Mouse (Mus musculus) heart, embryonic 12.5 days (tissue): Measurements from ENCODE around the gene Wtap. TPM values are rescaled to one million over a fixed set of nuclear protein-coding genes. Genes with fewer than 3 reads are reported as not detected.
A peak's percentile ranks its signal among the peaks of the same experiment; 100 is the strongest.
"Not testable (repeated sequence)": the region's sequence is repeated elsewhere in the genome, so short reads cannot be mapped to it uniquely, and the experiment has no call there.

ENCODE experiments used
- ATAC-seq: fragments of 200-750 bp; cut with Nextera tagmentation; 2 replicates; pipeline ENCODE4 v1.8.0; 2017; ENCODE audit warnings: moderate TSS enrichment, moderate library complexity; ENCODE audit not compliant: insufficient number of reproducible peaks, low FRiP score
- H3K27ac ChIP-seq: fragments of 300-500 bp; sonication (generic); 2 replicates; pipeline ENCODE4 v1.5.1; 2016; ENCODE audit warnings: mild to moderate bottlenecking, moderate library complexity; ENCODE audit not compliant: poor library complexity, severe bottlenecking
- H3K27me3 ChIP-seq: fragments of 300-500 bp; sonication (generic); replicated peaks from 2 replicates; pipeline ENCODE4 v1.6.1; 2016; ENCODE audit warnings: mild to moderate bottlenecking, moderate library complexity
- H3K36me3 ChIP-seq: fragments of 300-500 bp; sonication (generic); 2 replicates; pipeline ENCODE4 v1.6.1; 2016; ENCODE audit warnings: mild to moderate bottlenecking, moderate library complexity
- H3K4me1 ChIP-seq: fragments of 300-500 bp; sonication (generic); replicated peaks from 2 replicates; pipeline ENCODE4 v1.6.1; 2016; ENCODE audit warnings: mild to moderate bottlenecking
- H3K4me2 ChIP-seq: fragments of 300-500 bp; sonication (generic); 2 replicates; pipeline ENCODE4 v1.6.1; 2016; ENCODE audit warnings: mild to moderate bottlenecking, moderate library complexity
- H3K4me3 ChIP-seq: fragments of 300-500 bp; sonication (generic); 2 replicates; pipeline ENCODE4 v1.5.1; 2016; ENCODE audit warnings: mild to moderate bottlenecking
- H3K9ac ChIP-seq: fragments of 300-500 bp; sonication (generic); 2 replicates; pipeline ENCODE4 v1.6.1; 2016; ENCODE audit warnings: mild to moderate bottlenecking, moderate library complexity
- H3K9me3 ChIP-seq: fragments of 300-500 bp; sonication (generic); replicated peaks from 2 replicates; pipeline ENCODE4 v1.6.1; 2016; ENCODE audit warnings: mild to moderate bottlenecking, moderate library complexity
- WGBS: fragments of 180-500 bp; shearing (Covaris S2); methylation state at CpG from one replicate; pipeline ENCODE4 v1.1.7; 2016; 5-methylcytosine and 5-hydroxymethylcytosine counted together
- polyA plus RNA-seq: library from polyadenylated mRNA; unstranded; fragments of >200 nt; fragmentation: Nextera tagmentation; extraction: Ambion mirVana; gene quantifications from 2 replicates; pipeline ENCODE4 v1.2.1, GENCODE M21; 2016

Gene Wtap
- 71.4 and 74.4 TPM in 2 replicates for polyA plus RNA-seq

DNA sequence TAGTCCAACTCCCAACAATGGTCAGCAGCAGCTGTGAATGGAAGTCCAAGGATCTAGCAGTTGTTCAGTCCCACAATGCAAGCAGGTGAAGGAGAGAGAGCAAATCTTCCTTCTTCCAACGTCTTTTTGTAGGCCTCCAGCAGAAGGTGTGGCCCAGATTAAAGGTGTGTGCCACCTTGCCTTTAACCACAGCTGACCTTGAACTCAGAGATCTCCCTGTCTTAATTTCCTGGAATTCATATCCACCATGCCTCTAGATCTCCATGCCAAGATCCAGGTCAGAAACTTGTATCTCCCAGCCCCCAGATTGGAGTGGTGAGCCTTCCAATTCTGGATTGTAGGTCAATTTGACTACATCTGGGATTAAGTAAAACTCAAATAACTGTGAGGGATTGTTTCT, at the start of gene Wtap:
TSS of gene Wtap (minus strand) at position 101 of the 400 bp plus-strand sequence.
- H3K9ac ChIP-seq, result peak within 1 kb of the TSS; percentile 100; the same call in 1 of the 2 replicates
- peak within 1 kb of the TSS; percentile 89 for H3K4me2 ChIP-seq
- no peak for ATAC-seq
- H3K4me3 ChIP-seq, result peak within 1 kb of the TSS; percentile 97
- H3K9me3 ChIP-seq, result no peaks in the 10 kb centered on the region
- H3K27ac ChIP-seq, result peak within 1 kb of the TSS; percentile 99
- peaks cover 7% of the 10 kb centered on the region for H3K4me1 ChIP-seq
- no peaks in the 10 kb centered on the region for H3K36me3 ChIP-seq
- WGBS, result 78% methylated on average over 1 of the region's 1 CpGs
- no peaks in the 10 kb centered on the region for H3K27me3 ChIP-seq

DNA sequence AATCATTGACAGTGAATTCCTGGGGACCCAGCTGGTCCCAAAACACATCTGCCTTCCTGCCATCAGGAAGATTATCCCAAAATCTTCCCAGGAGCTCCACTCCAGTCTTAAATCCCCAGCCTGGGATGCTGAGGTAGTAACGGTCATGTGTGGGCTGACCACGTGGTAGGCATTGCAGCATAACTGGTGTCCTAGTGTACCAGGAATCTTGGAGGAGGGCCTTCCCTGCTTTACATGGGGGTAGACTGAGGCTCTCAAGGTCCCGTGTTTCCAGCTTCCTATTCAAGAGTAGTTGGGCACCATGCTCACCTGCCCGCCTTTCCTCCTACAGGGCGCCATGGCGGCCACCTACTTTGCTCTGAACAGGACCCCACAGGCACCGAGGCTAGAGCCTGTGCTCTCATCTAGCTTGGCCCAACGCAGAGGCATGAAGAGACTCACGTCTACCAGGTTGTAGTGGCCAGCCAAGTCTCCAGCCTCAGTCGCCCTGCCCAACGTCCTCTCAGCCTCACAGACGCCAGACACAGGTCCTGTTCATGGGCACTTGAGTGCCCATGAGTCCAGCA, 42.7 kb upstream of the Wtap start:
- WGBS, result 71% methylated on average over 5 of the region's 12 CpGs
- peak; percentile 36; the same call in 1 of the 2 replicates for ATAC-seq
- not testable (repeated sequence) for H3K4me2 ChIP-seq, H3K9me3 ChIP-seq, H3K4me3 ChIP-seq, H3K27ac ChIP-seq, H3K9ac ChIP-seq, H3K4me1 ChIP-seq, H3K27me3 ChIP-seq, H3K36me3 ChIP-seq

DNA sequence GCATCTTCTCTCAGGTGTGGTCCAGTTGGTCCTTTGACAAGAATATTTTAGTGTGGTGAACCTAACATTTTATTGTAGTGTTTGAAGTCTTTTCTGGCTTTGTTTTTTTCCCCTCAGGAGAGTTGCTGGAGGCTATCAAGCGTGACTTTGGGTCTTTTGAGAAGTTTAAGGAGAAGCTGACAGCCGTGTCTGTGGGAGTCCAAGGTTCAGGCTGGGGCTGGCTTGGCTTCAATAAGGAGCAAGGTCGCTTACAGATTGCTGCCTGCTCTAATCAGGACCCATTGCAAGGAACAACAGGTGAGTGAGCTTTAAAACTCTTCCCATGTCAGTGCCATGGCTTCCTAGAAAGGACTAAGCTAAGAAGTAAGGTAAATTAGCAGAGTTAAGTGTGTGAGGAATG, 19.3 kb upstream of the Wtap start:
- Histone ChIP-seq H3K9me3 (no peaks in the 10 kb centered on the region), H3K27me3 (no peaks in the 10 kb centered on the region), H3K4me1 (peaks cover 8% of the 10 kb centered on the region), H3K36me3 (peaks cover 54% of the 10 kb centered on the region), H3K9ac (no peak overlapping the region), H3K4me3 (no peak overlapping the region), H3K4me2 (no peak overlapping the region), H3K27ac (no peak overlapping the region)
- 84% methylated on average over 3 of the region's 3 CpGs for WGBS
- ATAC-seq, result no peak

DNA sequence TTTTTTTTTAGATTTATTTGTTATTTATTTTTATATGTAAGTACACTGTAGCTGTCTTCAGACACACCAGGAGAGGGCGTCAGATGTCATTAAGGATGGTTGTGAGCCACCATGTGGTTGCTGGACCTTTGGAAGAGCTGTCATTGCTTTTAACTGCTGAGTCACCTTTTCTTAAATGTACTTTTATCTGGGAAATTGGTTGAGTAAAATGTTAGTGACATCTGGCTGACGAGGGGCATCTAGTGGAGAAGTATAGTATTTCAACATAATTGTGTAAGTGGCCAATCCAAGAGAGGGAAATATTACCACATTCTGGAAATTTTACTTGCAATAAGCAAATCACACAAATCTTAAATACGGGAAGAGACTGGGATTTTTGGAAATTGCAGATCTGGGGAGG, 15.9 kb upstream of the Wtap start:
- H3K36me3 ChIP-seq, result peaks cover 39% of the 10 kb centered on the region
- H3K9ac ChIP-seq, result no peak overlapping the region
- H3K4me2 ChIP-seq, result no peak overlapping the region
- H3K4me1 ChIP-seq, result peaks cover 15% of the 10 kb centered on the region
- no peaks in the 10 kb centered on the region for H3K27me3 ChIP-seq
- H3K9me3 ChIP-seq, result no peaks in the 10 kb centered on the region
- 43% methylated on average over 3 of the region's 3 CpGs for WGBS
- no peak for ATAC-seq
- H3K27ac ChIP-seq, result no peak overlapping the region
- H3K4me3 ChIP-seq, result no peak overlapping the region

GRCm38 (mm10) chr17:13008528-13008927, 14.6 kb upstream of the Wtap start:
- Histone ChIP-seq H3K4me1 (peaks cover 15% of the 10 kb centered on the region), H3K27ac (peak overlapping the region; percentile 88), H3K27me3 (no peaks in the 10 kb centered on the region), H3K36me3 (peaks cover 27% of the 10 kb centered on the region), H3K4me2 (peak overlapping the region; percentile 88), H3K4me3 (peak overlapping the region; percentile 79), H3K9me3 (no peaks in the 10 kb centered on the region), H3K9ac (peak overlapping the region; percentile 91)
- ATAC-seq, result no peak
- WGBS, result 2% methylated on average over 10 of the region's 10 CpGs

DNA sequence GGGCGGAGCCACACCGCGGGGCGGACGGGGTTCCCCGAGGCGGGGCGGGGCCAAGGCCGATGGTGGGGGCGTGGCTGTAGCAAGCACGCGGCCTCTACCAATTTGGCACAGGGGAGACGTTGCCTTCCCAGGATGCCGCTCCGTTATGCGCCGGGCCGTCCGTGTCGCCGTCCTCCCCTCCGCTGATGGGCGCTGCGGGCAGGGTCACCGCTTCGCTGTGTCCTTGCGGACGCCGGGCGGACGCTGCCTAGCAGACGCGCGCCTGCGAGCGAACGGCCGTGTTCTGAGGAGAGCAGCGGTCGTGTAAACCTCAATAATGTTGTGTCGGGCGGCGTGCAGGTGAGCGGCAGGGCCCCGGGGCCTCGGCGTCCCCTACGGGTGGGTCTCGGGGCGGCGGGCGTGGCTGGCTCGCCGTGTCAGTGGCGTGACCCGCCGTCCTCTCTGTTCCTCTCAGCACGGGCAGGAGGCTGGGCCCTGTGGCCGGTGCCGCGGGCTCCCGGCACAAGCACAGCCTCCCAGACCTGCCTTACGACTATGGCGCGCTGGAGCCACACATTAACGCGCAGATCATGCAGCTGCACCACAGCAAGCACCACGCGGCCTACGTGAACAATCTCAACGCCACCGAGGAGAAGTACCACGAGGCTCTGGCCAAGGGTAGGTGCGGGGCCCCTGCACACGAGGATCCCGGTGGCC, 13.9 kb upstream of the Wtap start:
- no peaks in the 10 kb centered on the region for H3K9me3 ChIP-seq
- H3K27ac ChIP-seq, result peak overlapping the region; percentile 88
- H3K36me3 ChIP-seq, result peaks cover 20% of the 10 kb centered on the region
- H3K9ac ChIP-seq, result peak overlapping the region; percentile 91
- H3K4me1 ChIP-seq, result peaks cover 15% of the 10 kb centered on the region
- no peaks in the 10 kb centered on the region for H3K27me3 ChIP-seq
- ATAC-seq, result peak; percentile 99
- peak overlapping the region; percentile 79 for H3K4me3 ChIP-seq
- under 1% methylated on average over 76 of the region's 76 CpGs for WGBS
- H3K4me2 ChIP-seq, result peak overlapping the region; percentile 88

GRCm38 (mm10) chr17:13006984-13007383, 13.0 kb upstream of the Wtap start:
- 48% methylated on average over 5 of the region's 5 CpGs for WGBS

GRCm38 (mm10) chr17:13006546-13006945, 12.6 kb upstream of the Wtap start, which contains the start of gene Sod2:
Gene Sod2 (plus strand): TSS chr17:13006846.
- Histone ChIP-seq H3K9ac (peak within 1 kb of the TSS; percentile 55; the same call in 1 of the 2 replicates), H3K4me3 (peak within 1 kb of the TSS; percentile 79), H3K4me2 (peak within 1 kb of the TSS; percentile 88), H3K36me3 (peaks cover 10% of the 10 kb centered on the region), H3K4me1 (peaks cover 15% of the 10 kb centered on the region), H3K27ac (peak within 1 kb of the TSS; percentile 88)
- not testable (repeated sequence) for H3K27me3 ChIP-seq, H3K9me3 ChIP-seq, ATAC-seq
- WGBS, result 92% methylated on average over 2 of the region's 2 CpGs

More at GRCm38 (mm10) chr17:13006984-13007383, 13.0 kb upstream of the Wtap start:
- ATAC-seq, result no peak
- H3K27ac ChIP-seq, result peak overlapping the region; percentile 52
- H3K4me1 ChIP-seq, result peaks cover 15% of the 10 kb centered on the region
- peak overlapping the region; percentile 55; the same call in 1 of the 2 replicates for H3K9ac ChIP-seq
- peaks cover 12% of the 10 kb centered on the region for H3K36me3 ChIP-seq
- peak overlapping the region; percentile 88 for H3K4me2 ChIP-seq
- H3K4me3 ChIP-seq, result peak overlapping the region; percentile 79
- no peaks in the 10 kb centered on the region for H3K27me3 ChIP-seq
- no peaks in the 10 kb centered on the region for H3K9me3 ChIP-seq

DNA sequence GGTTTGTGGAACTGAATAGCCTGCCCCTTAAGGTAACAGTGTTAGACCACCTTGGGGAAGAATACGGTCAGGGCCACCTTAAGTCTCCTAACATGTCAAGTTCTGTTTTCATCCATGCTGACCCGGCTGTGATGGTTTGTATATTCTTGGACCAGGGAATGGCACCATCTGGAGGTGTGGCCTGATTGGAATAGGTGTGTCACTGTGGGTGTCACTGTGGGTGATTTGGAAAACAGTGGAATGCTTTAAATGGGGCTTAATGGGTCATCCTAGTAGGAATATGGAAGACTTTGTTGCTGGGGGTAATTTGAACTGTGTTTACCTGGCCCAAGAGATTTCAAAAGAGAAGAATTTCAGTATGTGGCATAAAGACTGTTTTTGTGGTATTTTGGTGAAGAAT, 10.5 kb upstream of the Wtap start:
- H3K36me3 ChIP-seq, H3K9ac ChIP-seq, H3K9me3 ChIP-seq, H3K27ac ChIP-seq, H3K4me3 ChIP-seq, H3K27me3 ChIP-seq, ATAC-seq, H3K4me2 ChIP-seq: not testable (repeated sequence)
- peaks cover 15% of the 10 kb centered on the region for H3K4me1 ChIP-seq
- 75% methylated on average over 2 of the region's 2 CpGs for WGBS

GRCm38 (mm10) chr17:13002243-13002642, 8.3 kb upstream of the Wtap start:
- 85% methylated on average over 5 of the region's 5 CpGs for WGBS
- not testable (repeated sequence) for H3K9ac ChIP-seq

GRCm38 (mm10) chr17:12999069-12999468, 5.1 kb upstream of the Wtap start:
- Histone ChIP-seq H3K4me1 (no peaks in the 10 kb centered on the region), H3K4me3 (no peak overlapping the region), H3K27me3 (no peaks in the 10 kb centered on the region), H3K36me3 (no peaks in the 10 kb centered on the region), H3K9me3 (no peaks in the 10 kb centered on the region), H3K9ac (no peak overlapping the region), H3K27ac (no peak overlapping the region), H3K4me2 (no peak overlapping the region)
- no peak for ATAC-seq
- WGBS, result 77% methylated on average over 6 of the region's 6 CpGs

More at GRCm38 (mm10) chr17:13002243-13002642, 8.3 kb upstream of the Wtap start:
- ATAC-seq, H3K36me3 ChIP-seq, H3K9me3 ChIP-seq, H3K4me1 ChIP-seq, H3K27ac ChIP-seq, H3K27me3 ChIP-seq, H3K4me3 ChIP-seq, H3K4me2 ChIP-seq: not testable (repeated sequence)
